In the genomic region with DNA sequence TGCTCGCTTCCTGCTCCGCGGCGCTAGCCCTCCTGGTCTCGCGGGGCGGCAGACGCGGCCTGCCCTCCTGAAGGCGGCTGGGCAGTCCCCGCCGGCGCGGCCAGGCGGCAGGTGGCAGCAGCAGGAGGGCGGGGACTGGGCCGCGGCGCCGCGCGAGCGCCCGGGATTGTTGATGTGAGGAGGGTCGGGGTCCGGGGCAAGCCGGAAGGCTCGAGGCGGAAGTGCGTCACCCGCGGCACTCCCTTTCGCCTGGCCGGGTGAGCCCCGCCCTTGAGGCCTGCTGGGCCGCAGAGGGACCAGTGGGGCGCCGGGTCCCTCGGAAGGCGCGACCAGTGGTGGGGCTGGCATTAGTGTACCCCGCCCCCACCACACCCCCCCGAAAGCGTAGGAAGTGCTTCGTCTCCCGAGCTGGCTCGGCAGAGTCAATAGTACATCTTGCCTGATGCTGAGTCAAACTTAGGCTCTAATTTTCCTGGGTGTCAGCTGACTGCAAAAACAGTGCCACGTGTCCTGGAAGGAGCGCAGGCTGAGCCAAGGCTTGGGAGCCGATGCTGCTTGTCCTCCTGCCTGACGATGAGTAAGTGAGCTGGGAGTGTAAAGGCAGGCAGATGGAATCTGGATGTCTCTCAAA, we compare ENCODE assay signal across 8 mouse cellular contexts. TPM values are rescaled to one million over a fixed set of nuclear protein-coding genes. Genes with fewer than 3 reads are reported as not detected.
A peak's percentile ranks its signal among the peaks of the same experiment; 100 is the strongest.
DNase-seq lines count a peak whose midpoint lies in the region; ATAC-seq and TF ChIP-seq lines count a peak whose summit lies in the region.

Herpud2 (minus strand) TSS at position 210 of the 631 bp plus-strand sequence.

- POLR2A ChIA-PET in Patski (lab: Charles Lee), result interaction anchor here (1.2 to 1.4 kb wide), 2 partner anchors 100 kb away, joined by 3 to 6 read pairs; partner anchors contain the start of gene Sept7

- WGBS in hindbrain, embryonic 14.5 days, result under 1% methylated on average over 44 of the region's 51 CpGs

- peaks cover 26% of the 10 kb centered on the region for H3K4me1 ChIP-seq in hindbrain, embryonic 14.5 days (replicated peaks; ENCODE audit: control insufficient read depth, insufficient read depth, low read length)

- peak; percentile 49 for TF ChIP-seq CTCF in Patski (IDR thresholded peaks at IDR 0.05)

- H3K4me2 ChIP-seq in hindbrain, embryonic 14.5 days (replicated peaks), result peak within 1 kb of the TSS; percentile 69

- H3K36me3 ChIP-seq in hindbrain, embryonic 14.5 days (replicated peaks; ENCODE audit: control insufficient read depth, insufficient read depth), result 0 out of 2 replicates have a peak, but pooled peaks cover 6% of the 10 kb centered on the region

- no peaks in the 10 kb centered on the region for H3K27me3 ChIP-seq in Patski
- H3K27me3 ChIP-seq in hindbrain, embryonic 14.5 days (ENCODE audit: control insufficient read depth, insufficient read depth, low read length), result no peaks in the 10 kb centered on the region

- peak; percentile 92 for ATAC-seq in Patski
- ATAC-seq in hindbrain, embryonic 14.5 days (ENCODE audit: low FRiP score), result peak; percentile 99

- peak; percentile 93 for DNase-seq in Patski (ENCODE audit: low read depth, low spot score)
- peak; percentile 90 to 93 for DNase-seq in cerebellum, postnatal 14 days
- peak; percentile 75 for DNase-seq in frontal cortex, postnatal 25 days (ENCODE audit: low spot score in 2 of 2)
- DNase-seq in hindbrain, embryonic 14.5 days (ENCODE audit: low spot score), result peak; percentile 91
- DNase-seq in left cerebral cortex, adult 11 months (ENCODE audit: low spot score), result peak; percentile 89
- peak; percentile 96 to 99 for DNase-seq in lung, postnatal 4 days
- peak; percentile 87 for DNase-seq in retina, postnatal 7 days (ENCODE audit: low read depth, low spot score)
- DNase-seq in urinary bladder, adult 2 months (ENCODE audit: low spot score), result peak; percentile 64

- CTCF ChIA-PET in Patski (lab: Charles Lee), result interaction anchor here (0.8 to 3.8 kb wide), 3 partner anchors 17 to 441 kb away, joined by 3 to 17 read pairs (median 13); no protein-coding TSS in a partner anchor

- peak within 1 kb of the TSS; percentile 97 for H3K27ac ChIP-seq in hindbrain, embryonic 14.5 days

- in situ Hi-C loops in Patski (cut with MboI; ENCODE audit: low pct_unique_long_range_greater_than_20kb), result loop anchor here (25.0 kb wide), 1 partner anchor 336 kb away; the partner anchor contains the start of gene Eepd1

- peak within 1 kb of the TSS; percentile 93 for H3K9ac ChIP-seq in hindbrain, embryonic 14.5 days

- H3K9me3 ChIP-seq in hindbrain, embryonic 14.5 days (ENCODE audit: control insufficient read depth, low read length), result no peaks in the 10 kb centered on the region

- peak within 1 kb of the TSS; percentile 89 for H3K4me3 ChIP-seq in hindbrain, embryonic 14.5 days (replicated peaks; ENCODE audit: low read length)

RNA-seq across cellular contexts. Expression of gene Herpud2, which starts in this region (rescaled TPM):
- 38.8 TPM for polyA plus RNA-seq in Patski (2021)
- 36.7 and 40.3 TPM in 2 replicates for polyA plus RNA-seq in hindbrain, embryonic 14.5 days (2014; fragmentation: Nextera tagmentation; extraction: Ambion mirVana)
- polyA plus RNA-seq in urinary bladder, adult 2 months (2012; rRNA removed), result 35.5 and 40.9 TPM in 2 replicates

Comparison
In these comparisons a context has a peak if more than half of its experiments do, and no peak if none do; other contexts are left out.
1. Peak in every context shown above with its lines: DNase-seq, ATAC-seq, H3K4me3 ChIP-seq and H3K27ac ChIP-seq.